Mouse (Mus musculus): ENCODE data around the gene Mier2.

DNA sequence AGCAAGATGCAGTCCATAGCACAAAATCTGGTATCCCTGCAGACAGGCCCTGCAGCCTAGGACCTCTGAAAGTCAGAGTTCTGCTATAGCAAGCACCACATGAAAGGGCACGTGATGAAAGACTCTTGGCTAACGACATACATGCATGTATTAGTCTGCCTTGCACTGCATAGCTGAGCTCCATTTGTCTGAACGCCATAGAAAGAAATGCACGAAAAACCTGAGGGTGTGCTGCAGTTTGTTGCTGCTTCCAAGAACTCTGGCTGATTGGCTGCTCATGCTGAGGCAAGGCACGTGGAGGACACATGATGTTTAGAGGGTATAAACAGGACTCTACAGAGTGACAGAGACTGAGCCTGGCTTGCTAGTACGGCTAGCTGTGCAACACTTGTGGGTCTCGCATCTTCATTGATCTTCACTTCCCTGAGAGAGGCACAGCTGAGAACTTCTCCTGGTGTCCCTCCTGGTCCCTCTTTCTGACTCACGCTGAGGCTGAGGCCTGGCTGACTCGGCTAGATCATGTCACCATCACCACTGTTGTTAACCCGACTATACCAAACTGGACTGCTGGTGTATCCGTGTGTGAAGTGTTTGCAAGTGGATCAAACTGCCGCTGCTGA is 18.4 kb downstream of the Mier2 start:
- TF ChIP-seq EP300 (IDR thresholded peaks at IDR 0.05; ENCODE audit: low read length) (no peak), UBTF (IDR thresholded peaks at IDR 0.05; ENCODE audit: low read depth, low read length) (no peak)
